Mouse (Mus musculus) neural tube, embryonic 14.5 days (tissue): ENCODE measurements around the gene Hsf2bp. TPM values are rescaled to one million over a fixed set of nuclear protein-coding genes. Genes with fewer than 3 reads are reported as not detected.

Source experiments
- ATAC-seq: fragments of 200-750 bp; cut with Nextera tagmentation; 2 replicates; pipeline ENCODE4 v1.8.0; 2017; ENCODE audit warnings: low read depth, mild to moderate bottlenecking, moderate TSS enrichment, moderate library complexity
- H3K27ac ChIP-seq: fragments of 300-500 bp; sonication (generic); 2 replicates; pipeline ENCODE4 v1.5.1; 2014; ENCODE audit warnings: low read depth, mild to moderate bottlenecking, control low read depth, low read length, moderate library complexity, mixed read lengths
- H3K27me3 ChIP-seq: fragments of 300-500 bp; sonication (generic); 2 replicates; pipeline ENCODE4 v1.6.1; 2014; ENCODE audit warnings: low read length; ENCODE audit not compliant: control insufficient read depth, insufficient read depth
- H3K36me3 ChIP-seq: fragments of 300-500 bp; sonication (generic); 2 replicates; pipeline ENCODE4 v1.6.1; 2014; ENCODE audit warnings: low read length, mixed read lengths; ENCODE audit not compliant: control insufficient read depth, insufficient read depth
- H3K4me1 ChIP-seq: fragments of 300-500 bp; sonication (generic); 2 replicates; pipeline ENCODE4 v1.6.1; 2014; ENCODE audit warnings: low read length; ENCODE audit not compliant: control insufficient read depth, insufficient read depth
- H3K4me2 ChIP-seq: fragments of 300-500 bp; sonication (generic); 2 replicates; pipeline ENCODE4 v1.6.1; 2014; ENCODE audit warnings: mild to moderate bottlenecking, low read depth, low read length, control low read depth
- H3K4me3 ChIP-seq: fragments of 300-500 bp; sonication (generic); 2 replicates; pipeline ENCODE4 v1.5.1; 2014; ENCODE audit warnings: low read depth, low read length, control low read depth, mixed read lengths
- H3K9ac ChIP-seq: fragments of 300-500 bp; sonication (generic); replicated peaks from 2 replicates; pipeline ENCODE4 v1.6.1; 2014; ENCODE audit warnings: low read depth, mild to moderate bottlenecking, control low read depth, low read length, mixed read lengths
- H3K9me3 ChIP-seq: fragments of 300-500 bp; sonication (generic); 2 replicates; pipeline ENCODE4 v1.6.1; 2016; ENCODE audit warnings: low read length; ENCODE audit not compliant: control insufficient read depth
- WGBS: fragments of 180-500 bp; shearing (Covaris S2); extraction: QIAGEN DNeasy Blood & Tissue Kit; methylation state at CpG from one replicate; pipeline ENCODE4 v1.1.7; 2014; 5-methylcytosine and 5-hydroxymethylcytosine counted together
- polyA plus RNA-seq: library from polyadenylated mRNA; unstranded; fragments of >200 nt; fragmentation: Nextera tagmentation; extraction: Ambion mirVana; gene quantifications from 2 replicates; pipeline ENCODE4 v1.2.1, GENCODE M21; 2014

Gene Hsf2bp
- polyA plus RNA-seq, 1 experiment from 2014 or later: 0.52 TPM

DNA sequence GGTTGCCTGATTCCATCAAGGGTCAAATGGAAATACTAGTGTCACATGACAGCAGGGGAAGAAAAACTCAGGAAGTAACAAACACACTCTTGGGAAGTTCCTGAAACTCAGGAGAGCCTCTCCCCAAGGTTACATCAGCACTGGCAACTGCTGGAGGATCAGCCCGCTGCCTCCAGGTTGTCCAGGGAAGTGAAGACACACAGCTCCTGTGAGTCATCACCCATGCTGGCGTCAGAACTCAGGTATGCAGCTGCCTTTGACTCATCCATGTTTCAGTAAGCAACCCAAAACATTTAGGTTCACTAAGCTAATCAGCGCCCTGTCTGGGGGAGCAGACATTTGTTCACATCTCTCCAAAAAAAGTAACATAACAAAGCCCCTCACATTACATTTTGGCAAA lies 32.9 kb downstream of the Hsf2bp start:
- Histone ChIP-seq H3K27ac (no peak overlapping the region), H3K4me1 (no peaks in the 10 kb centered on the region), H3K36me3 (no peaks in the 10 kb centered on the region), H3K27me3 (no peaks in the 10 kb centered on the region), H3K9ac (no peak overlapping the region), H3K9me3 (no peaks in the 10 kb centered on the region), H3K4me2 (no peak overlapping the region), H3K4me3 (no peak overlapping the region)
- no peak for ATAC-seq
- 86% methylated on average over 3 of the region's 3 CpGs for WGBS

- no peak overlapping the region for H3K27ac ChIP-seq
- no peaks in the 10 kb centered on the region for H3K27me3 ChIP-seq
- H3K36me3 ChIP-seq: no peaks in the 10 kb centered on the region
- no peaks in the 10 kb centered on the region for H3K9me3 ChIP-seq
- 82% methylated on average over 1 of the region's 1 CpGs for WGBS
- H3K4me2 ChIP-seq: no peak overlapping the region
- H3K9ac ChIP-seq: no peak overlapping the region
- H3K4me3 ChIP-seq: no peak overlapping the region
- H3K4me1 ChIP-seq: no peaks in the 10 kb centered on the region
- ATAC-seq: no peak
Measured at GRCm38 (mm10) chr17:31998351-31998750, 37.8 kb downstream of the Hsf2bp start.

- WGBS: 80% methylated on average over 4 of the region's 4 CpGs
- Histone ChIP-seq H3K4me1 (no peaks in the 10 kb centered on the region), H3K27ac (no peak overlapping the region), H3K9me3 (no peaks in the 10 kb centered on the region), H3K36me3 (no peaks in the 10 kb centered on the region), H3K9ac (no peak overlapping the region), H3K27me3 (no peaks in the 10 kb centered on the region), H3K4me3 (no peak overlapping the region), H3K4me2 (no peak overlapping the region)
- ATAC-seq: no peak
Measured at GRCm38 (mm10) chr17:31996331-31996730, 39.8 kb downstream of the Hsf2bp start.

DNA sequence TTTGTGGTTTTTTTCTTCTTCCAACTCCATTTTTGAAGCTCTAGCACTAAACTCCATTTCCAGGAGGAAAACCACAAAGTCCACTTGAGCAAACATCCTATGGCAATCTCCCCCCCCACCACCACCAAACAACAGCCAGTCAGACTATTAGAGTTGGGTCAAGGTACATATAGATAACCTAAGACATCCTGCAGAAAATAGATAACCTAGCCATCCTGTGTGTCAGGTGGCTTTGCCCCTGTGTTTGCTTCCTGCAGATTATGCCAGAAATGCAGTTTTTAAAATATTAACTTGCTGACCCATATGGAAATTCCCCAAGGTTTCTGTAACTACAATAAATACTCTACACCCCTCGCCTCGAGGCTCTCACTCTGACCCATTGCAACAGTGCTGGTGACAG lies 40.4 kb downstream of the Hsf2bp start:
- WGBS: 83% methylated on average over 2 of the region's 2 CpGs
- ATAC-seq: no peak
- Histone ChIP-seq H3K27me3 (no peaks in the 10 kb centered on the region), H3K9me3 (no peaks in the 10 kb centered on the region), H3K27ac (no peak overlapping the region), H3K4me3 (no peak overlapping the region), H3K9ac (no peak overlapping the region), H3K4me2 (no peak overlapping the region), H3K4me1 (no peaks in the 10 kb centered on the region), H3K36me3 (no peaks in the 10 kb centered on the region)

- no peaks in the 10 kb centered on the region for H3K27me3 ChIP-seq
- H3K4me2 ChIP-seq: no peak overlapping the region
- no peak overlapping the region for H3K27ac ChIP-seq
- ATAC-seq: no peak
- no peaks in the 10 kb centered on the region for H3K9me3 ChIP-seq
- no peaks in the 10 kb centered on the region for H3K4me1 ChIP-seq
- H3K9ac ChIP-seq: no peak overlapping the region
- no peak overlapping the region for H3K4me3 ChIP-seq
- H3K36me3 ChIP-seq: no peaks in the 10 kb centered on the region
Measured at GRCm38 (mm10) chr17:31994132-31994531, 42.0 kb downstream of the Hsf2bp start.

DNA sequence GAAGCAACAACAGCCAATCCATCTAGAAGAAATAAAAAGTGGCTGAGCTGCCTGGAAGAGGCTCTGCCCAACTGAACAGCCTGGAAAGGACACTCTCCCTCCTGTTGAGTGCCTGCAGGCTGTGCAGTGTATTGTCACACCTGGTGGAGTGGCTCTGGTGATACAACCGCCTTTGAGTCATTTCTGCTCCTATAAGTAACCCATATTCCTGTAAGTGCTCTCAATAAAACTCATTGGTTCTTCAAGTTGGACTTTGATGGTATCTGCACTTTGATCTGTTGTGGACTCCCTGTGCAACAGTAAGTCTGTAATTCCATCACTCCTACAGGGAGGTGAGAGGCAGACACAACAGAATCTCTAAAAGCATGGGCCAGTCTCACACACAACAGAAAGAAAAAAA lies 42.8 kb downstream of the Hsf2bp start:
- Histone ChIP-seq H3K9ac (no peak overlapping the region), H3K27ac (no peak overlapping the region), H3K4me2 (no peak overlapping the region), H3K27me3 (no peaks in the 10 kb centered on the region), H3K36me3 (no peaks in the 10 kb centered on the region), H3K9me3 (no peaks in the 10 kb centered on the region), H3K4me3 (no peak overlapping the region), H3K4me1 (no peaks in the 10 kb centered on the region)
- 83% methylated on average over 1 of the region's 1 CpGs for WGBS
- ATAC-seq: no peak

GRCm38 (mm10) chr17:31992004-31992403 lies 44.1 kb downstream of the Hsf2bp start:
- WGBS: 73% methylated on average over 2 of the region's 2 CpGs
- no peaks in the 10 kb centered on the region for H3K27me3 ChIP-seq
- no peak for ATAC-seq
- no peaks in the 10 kb centered on the region for H3K9me3 ChIP-seq
- H3K4me1 ChIP-seq: no peaks in the 10 kb centered on the region
- no peak overlapping the region for H3K4me3 ChIP-seq
- no peaks in the 10 kb centered on the region for H3K36me3 ChIP-seq
- H3K27ac ChIP-seq: no peak overlapping the region
- no peak overlapping the region for H3K9ac ChIP-seq
- H3K4me2 ChIP-seq: no peak overlapping the region

- H3K4me2 ChIP-seq: no peak overlapping the region
- H3K27me3 ChIP-seq: no peaks in the 10 kb centered on the region
- H3K4me1 ChIP-seq: no peaks in the 10 kb centered on the region
- WGBS: 91% methylated on average over 2 of the region's 2 CpGs
- H3K27ac ChIP-seq: no peak overlapping the region
- H3K36me3 ChIP-seq: no peaks in the 10 kb centered on the region
- no peaks in the 10 kb centered on the region for H3K9me3 ChIP-seq
- no peak overlapping the region for H3K9ac ChIP-seq
- no peak overlapping the region for H3K4me3 ChIP-seq
- ATAC-seq: no peak
Measured at GRCm38 (mm10) chr17:31989035-31989434, 47.1 kb downstream of the Hsf2bp start.

DNA sequence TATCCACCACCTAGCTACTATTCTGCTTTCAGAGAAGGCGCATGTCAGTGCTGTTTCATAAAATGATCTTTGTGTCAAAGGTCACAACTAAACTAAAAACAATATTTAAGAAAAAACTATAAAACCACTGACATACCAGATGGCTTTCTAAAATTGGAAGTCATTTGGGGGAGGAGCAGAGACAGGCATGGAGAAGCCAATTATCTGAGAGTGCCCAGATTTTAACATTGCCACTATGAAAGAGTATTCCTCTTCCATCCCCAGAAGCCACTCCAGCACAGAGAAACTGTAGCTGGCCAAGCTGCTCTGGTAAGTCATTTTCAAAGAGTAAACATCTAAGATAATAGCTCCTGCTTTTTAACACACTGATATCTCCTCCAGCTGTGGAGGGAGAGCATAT lies 49.2 kb downstream of the Hsf2bp start:
- Histone ChIP-seq H3K4me2 (no peak overlapping the region), H3K4me1 (no peaks in the 10 kb centered on the region), H3K9ac (no peak overlapping the region), H3K27ac (no peak overlapping the region), H3K4me3 (no peak overlapping the region), H3K36me3 (no peaks in the 10 kb centered on the region), H3K9me3 (no peaks in the 10 kb centered on the region), H3K27me3 (no peaks in the 10 kb centered on the region)
- no peak for ATAC-seq
- WGBS: 94% methylated on average over 1 of the region's 1 CpGs

GRCm38 (mm10) chr17:31983491-31983890 lies 52.7 kb downstream of the Hsf2bp start:
- Histone ChIP-seq H3K9me3 (no peaks in the 10 kb centered on the region), H3K27me3 (no peaks in the 10 kb centered on the region), H3K36me3 (no peaks in the 10 kb centered on the region), H3K9ac (no peak overlapping the region), H3K4me1 (no peaks in the 10 kb centered on the region), H3K4me2 (no peak overlapping the region), H3K27ac (no peak overlapping the region), H3K4me3 (no peak overlapping the region)
- ATAC-seq: no peak
- 62% methylated on average over 3 of the region's 3 CpGs for WGBS
